ENCODE assay signal across 8 mouse cellular contexts in the genomic region with DNA sequence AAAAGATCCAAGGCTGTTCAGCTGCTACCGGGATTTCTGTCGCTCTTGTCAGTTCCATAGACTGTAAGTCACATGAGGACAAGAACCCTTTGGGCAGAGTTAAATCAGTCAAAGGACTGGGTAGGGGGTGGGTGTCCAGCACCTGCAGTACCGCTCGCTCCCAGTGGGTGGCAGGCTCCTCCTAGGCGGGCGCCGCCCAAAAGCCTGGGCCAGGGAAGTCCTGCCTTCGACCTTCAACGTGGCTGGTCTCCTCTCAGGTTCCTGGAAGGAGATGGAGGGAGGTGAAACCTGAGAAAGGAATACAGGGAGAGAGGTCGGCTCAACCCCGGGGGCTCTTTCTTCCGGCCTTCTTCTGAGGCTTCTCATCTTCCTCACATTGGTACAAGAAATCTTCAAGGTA. TPM values are rescaled to one million over a fixed set of nuclear protein-coding genes. Genes with fewer than 3 reads are reported as not detected.
A peak's percentile ranks its signal among the peaks of the same experiment; 100 is the strongest.
DNase-seq lines count a peak whose midpoint lies in the region; ATAC-seq and TF ChIP-seq lines count a peak whose summit lies in the region.

No protein-coding gene starts in this region.

- TF ChIP-seq POLR2A in ES-Bruce4 (IDR thresholded peaks at IDR 0.05; ENCODE audit: insufficient read depth, low read length): no peak

- no peak overlapping the region for H3K4me3 ChIP-seq in ES-Bruce4 (ENCODE audit: low read depth, low read length)
- no peak overlapping the region for H3K4me3 ChIP-seq in forebrain, embryonic 12.5 days (replicated peaks)
- no peak overlapping the region for H3K4me3 ChIP-seq in heart, embryonic 16.5 days (ENCODE audit: low read length)

- ATAC-seq in forebrain, embryonic 12.5 days (ENCODE audit: low FRiP score): peak; percentile 58; the same call in 1 of the 2 replicates
- peak; percentile 77 for ATAC-seq in heart, embryonic 16.5 days (replicated peaks; ENCODE audit: extremely low read depth, insufficient read depth, low FRiP score)

- no peaks in the 10 kb centered on the region for H3K4me1 ChIP-seq in ES-Bruce4 (ENCODE audit: control insufficient read depth, insufficient read depth, low read length)
- peaks cover 26% of the 10 kb centered on the region for H3K4me1 ChIP-seq in forebrain, embryonic 12.5 days
- H3K4me1 ChIP-seq in heart, embryonic 16.5 days (ENCODE audit: control insufficient read depth, insufficient read depth, low read length): no peaks in the 10 kb centered on the region

- H3K9ac ChIP-seq in ES-Bruce4 (ENCODE audit: low read depth, poor library complexity, severe bottlenecking): peak overlapping the region; percentile 11; the same call in 1 of the 2 replicates
- no peak overlapping the region for H3K9ac ChIP-seq in forebrain, embryonic 12.5 days
- H3K9ac ChIP-seq in heart, embryonic 16.5 days (ENCODE audit: low read length): no peak overlapping the region

- TF ChIP-seq EP300 in ES-Bruce4 (IDR thresholded peaks at IDR 0.05; ENCODE audit: insufficient read depth, low read depth, low read length): peak; percentile 58

- no peaks in the 10 kb centered on the region for H3K9me3 ChIP-seq in ES-Bruce4 (replicated peaks; ENCODE audit: control insufficient read depth, insufficient read depth, low read length, poor library complexity, severe bottlenecking)
- H3K9me3 ChIP-seq in forebrain, embryonic 12.5 days: no peaks in the 10 kb centered on the region
- H3K9me3 ChIP-seq in heart, embryonic 16.5 days (replicated peaks; ENCODE audit: control insufficient read depth, low read length): no peaks in the 10 kb centered on the region

- 2% methylated on average over 12 of the region's 12 CpGs for WGBS in forebrain, embryonic 12.5 days
- whole genome bisulfite sequencing in heart, embryonic 16.5 days: 5% methylated on average over 12 of the region's 12 CpGs

- H3K27ac ChIP-seq in ES-Bruce4 (ENCODE audit: insufficient read depth, low read length): peak overlapping the region; percentile 76
- H3K27ac ChIP-seq in forebrain, embryonic 12.5 days: peak overlapping the region; percentile 31; the same call in 1 of the 2 replicates
- no peak overlapping the region for H3K27ac ChIP-seq in heart, embryonic 16.5 days (ENCODE audit: low read length)

- H3K4me2 ChIP-seq in forebrain, embryonic 12.5 days: no peak overlapping the region
- H3K4me2 ChIP-seq in heart, embryonic 16.5 days (ENCODE audit: low read depth, low read length): no peak overlapping the region

- no peaks in the 10 kb centered on the region for H3K27me3 ChIP-seq in ES-Bruce4 (ENCODE audit: control insufficient read depth, insufficient read depth, low read length, poor library complexity, severe bottlenecking)
- H3K27me3 ChIP-seq in forebrain, embryonic 12.5 days: no peaks in the 10 kb centered on the region
- H3K27me3 ChIP-seq in heart, embryonic 16.5 days (ENCODE audit: control insufficient read depth, insufficient read depth, low read length): no peaks in the 10 kb centered on the region

- peak; percentile 57 for DNase-seq in c-Kit-positive CD71-negative TER-119-negative erythroid progenitor cells, embryonic 14.5 days (ENCODE audit: low read depth)
- peak; percentile 93 to 96 for DNase-seq in kidney, postnatal 4 days
- peak; percentile 70 to 80 for DNase-seq in lung, adult 18-20 months
- peak; percentile 92 for DNase-seq in ovary, postnatal 14 days (ENCODE audit: low spot score)
- DNase-seq in thymus, postnatal 10 days (ENCODE audit: low spot score in 2 of 2): peak; percentile 51 to 87

- peak; percentile 81 for TF ChIP-seq CTCF in ES-Bruce4 (IDR thresholded peaks at IDR 0.05; ENCODE audit: low read depth, low read length)

- H3K36me3 ChIP-seq in ES-Bruce4 (ENCODE audit: control insufficient read depth, insufficient read depth, low read length, poor library complexity, severe bottlenecking): no peaks in the 10 kb centered on the region
- no peaks in the 10 kb centered on the region for H3K36me3 ChIP-seq in forebrain, embryonic 12.5 days (replicated peaks)
- no peaks in the 10 kb centered on the region for H3K36me3 ChIP-seq in heart, embryonic 16.5 days (ENCODE audit: control insufficient read depth, insufficient read depth)

RNA-seq across cellular contexts. Expression of gene Cox6a1, which starts 10.1 kb away (rescaled TPM):
- polyA plus RNA-seq in ES-Bruce4 (2011; ENCODE audit: insufficient read depth, insufficient read length, low read depth, missing spikeins): 319 and 337 TPM in 2 replicates
- polyA plus RNA-seq in forebrain, embryonic 12.5 days (2016; fragmentation: Nextera tagmentation; extraction: Ambion mirVana): 728 and 759 TPM in 2 replicates
- polyA plus RNA-seq in heart, embryonic 16.5 days (2015; fragmentation: Nextera tagmentation; extraction: Ambion mirVana): 1,358 and 1,596 TPM in 2 replicates

RNA-seq across cellular contexts. Expression of gene Triap1, which starts 17.8 kb away (rescaled TPM):
- 21.6 and 22.9 TPM in 2 replicates for polyA plus RNA-seq in ES-Bruce4 (2011; ENCODE audit: insufficient read depth, insufficient read length, low read depth, missing spikeins)
- 54.5 and 55.6 TPM in 2 replicates for polyA plus RNA-seq in forebrain, embryonic 12.5 days (2016; fragmentation: Nextera tagmentation; extraction: Ambion mirVana)
- 39.2 and 40.2 TPM in 2 replicates for polyA plus RNA-seq in heart, embryonic 16.5 days (2015; fragmentation: Nextera tagmentation; extraction: Ambion mirVana)

RNA-seq across cellular contexts. Expression of gene Gatc, which starts 17.9 kb away (rescaled TPM):
- 12.9 and 17.3 TPM in 2 replicates for polyA plus RNA-seq in ES-Bruce4 (2011; ENCODE audit: insufficient read depth, insufficient read length, low read depth, missing spikeins)
- 41.5 and 42.1 TPM in 2 replicates for polyA plus RNA-seq in forebrain, embryonic 12.5 days (2016; fragmentation: Nextera tagmentation; extraction: Ambion mirVana)
- polyA plus RNA-seq in heart, embryonic 16.5 days (2015; fragmentation: Nextera tagmentation; extraction: Ambion mirVana): 22.4 and 24.6 TPM in 2 replicates

RNA-seq across cellular contexts. Expression of gene Srsf9, which starts 31.9 kb away (rescaled TPM):
- polyA plus RNA-seq in ES-Bruce4 (2011; ENCODE audit: insufficient read depth, insufficient read length, low read depth, missing spikeins): 107 and 111 TPM in 2 replicates
- 353 and 383 TPM in 2 replicates for polyA plus RNA-seq in forebrain, embryonic 12.5 days (2016; fragmentation: Nextera tagmentation; extraction: Ambion mirVana)
- polyA plus RNA-seq in heart, embryonic 16.5 days (2015; fragmentation: Nextera tagmentation; extraction: Ambion mirVana): 94.3 and 131 TPM in 2 replicates

RNA-seq across cellular contexts. Expression of gene Dynll1, which starts 58.1 kb away (rescaled TPM):
- 556 and 609 TPM in 2 replicates for polyA plus RNA-seq in ES-Bruce4 (2011; ENCODE audit: insufficient read depth, insufficient read length, low read depth, missing spikeins)
- polyA plus RNA-seq in forebrain, embryonic 12.5 days (2016; fragmentation: Nextera tagmentation; extraction: Ambion mirVana): 1,436 and 1,463 TPM in 2 replicates
- polyA plus RNA-seq in heart, embryonic 16.5 days (2015; fragmentation: Nextera tagmentation; extraction: Ambion mirVana): 1,055 and 1,099 TPM in 2 replicates
